Mouse (Mus musculus) layer of hippocampus, adult 11-12 months (tissue): ENCODE data around the gene C3.

Experiments used
- DNase-seq: peaks from one replicate; pipeline ENCODE4 v3.0.0; 2022; ENCODE audit warnings: low spot score

C3 gene

GRCm38 (mm10) chr17:57219884-57220207, 8.1 kb downstream of the C3 start:
- no peak for DNase-seq

DNA sequence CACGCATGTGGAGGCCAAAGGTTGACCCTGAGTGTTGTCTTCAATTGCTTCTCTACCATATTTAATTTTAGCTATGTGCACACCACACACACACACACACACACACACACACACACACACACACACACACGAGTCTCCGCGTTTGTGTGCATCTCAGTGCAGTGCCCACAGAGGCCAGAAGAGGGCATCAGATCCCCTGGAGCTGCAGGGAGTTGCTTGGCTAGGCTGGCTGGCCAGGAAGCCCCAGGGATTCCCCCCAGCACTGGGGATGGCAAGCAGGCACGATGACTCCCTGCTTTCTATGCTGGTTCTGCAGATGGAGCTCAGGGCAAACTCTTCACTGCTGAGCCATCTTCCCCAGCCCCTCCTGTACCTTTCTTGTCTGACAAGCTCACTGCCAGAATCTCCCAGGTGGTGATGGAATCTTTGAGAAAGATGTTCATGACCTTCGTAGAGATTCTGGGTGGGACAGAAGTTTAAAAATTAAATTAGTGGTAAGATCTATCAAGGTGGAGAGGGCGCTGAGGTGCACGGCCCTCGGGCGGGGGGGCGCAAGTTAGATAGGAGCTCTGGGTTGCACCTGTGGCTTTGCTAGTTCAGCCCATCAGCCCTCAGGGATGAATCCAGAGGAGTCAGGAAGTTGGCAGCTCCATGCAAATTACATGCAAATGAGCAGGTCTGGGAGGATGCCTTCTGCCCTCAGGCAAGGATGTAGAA, 8.6 kb downstream of the C3 start:
- DNase-seq = peak; percentile 64

DNA sequence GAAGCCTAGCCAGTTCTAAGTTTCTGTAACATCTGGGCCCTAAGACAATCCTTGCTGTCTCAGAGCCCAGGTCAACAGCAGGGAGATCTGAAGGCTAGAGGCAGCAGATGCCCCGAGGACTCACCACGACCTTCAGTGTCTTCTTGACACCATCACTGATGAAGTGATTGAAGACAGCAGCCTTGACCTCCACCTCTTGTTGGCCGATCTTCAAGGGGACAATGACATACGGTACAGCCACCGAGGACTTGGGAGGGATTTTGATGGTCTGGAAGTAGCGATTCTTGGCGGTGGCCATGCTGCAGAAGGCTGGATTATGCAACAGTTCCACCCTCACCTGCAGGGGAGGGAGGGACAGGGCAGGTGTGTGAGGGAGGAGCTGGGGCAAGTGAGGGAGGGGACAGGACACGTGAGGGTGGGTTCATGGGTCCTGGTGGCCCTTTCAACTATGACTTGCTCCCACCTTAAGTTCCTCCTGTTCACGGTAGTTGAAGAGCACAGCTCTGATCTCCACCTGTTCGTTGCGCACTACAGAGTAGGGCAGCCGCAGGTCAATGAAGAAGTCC, 9.5 kb downstream of the C3 start:
- no peak for DNase-seq

DNA sequence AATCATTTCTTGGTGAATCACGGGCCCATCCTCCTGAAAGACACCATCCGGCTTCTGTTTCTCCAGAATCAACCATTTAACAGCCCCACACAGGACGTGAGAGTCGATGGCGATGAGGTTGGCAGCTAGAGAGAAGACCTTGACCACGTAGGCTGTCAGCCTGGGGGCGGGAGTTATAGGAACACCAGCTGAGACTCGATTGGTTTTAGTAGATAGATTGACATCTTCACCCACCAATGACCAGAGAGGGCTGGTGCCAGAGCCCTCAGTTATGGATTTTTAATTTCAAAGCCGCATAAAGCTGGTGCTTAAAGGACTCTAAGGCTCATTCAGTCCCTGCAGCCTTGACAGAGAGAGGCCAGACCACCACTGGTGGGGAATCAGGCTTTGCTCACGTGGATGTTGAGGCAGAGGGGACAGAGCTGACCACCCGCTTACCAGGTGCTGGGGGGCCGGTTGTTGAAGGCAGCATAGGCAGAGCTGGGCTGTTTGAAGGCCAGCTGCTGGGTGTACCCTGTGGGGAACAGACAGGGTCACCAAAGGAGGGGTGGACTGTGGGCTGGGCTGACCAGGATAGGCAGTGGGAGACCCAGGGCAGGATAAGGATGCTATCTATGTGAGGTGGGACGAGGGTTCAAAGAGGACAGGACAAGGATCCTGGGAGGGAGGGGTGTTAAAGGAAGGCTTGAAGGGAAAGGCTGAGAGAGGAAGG, 13.1 kb downstream of the C3 start:
- no peak for DNase-seq

- no peak for DNase-seq
Measured at GRCm38 (mm10) chr17:57211501-57211900, 16.4 kb downstream of the C3 start.

DNA sequence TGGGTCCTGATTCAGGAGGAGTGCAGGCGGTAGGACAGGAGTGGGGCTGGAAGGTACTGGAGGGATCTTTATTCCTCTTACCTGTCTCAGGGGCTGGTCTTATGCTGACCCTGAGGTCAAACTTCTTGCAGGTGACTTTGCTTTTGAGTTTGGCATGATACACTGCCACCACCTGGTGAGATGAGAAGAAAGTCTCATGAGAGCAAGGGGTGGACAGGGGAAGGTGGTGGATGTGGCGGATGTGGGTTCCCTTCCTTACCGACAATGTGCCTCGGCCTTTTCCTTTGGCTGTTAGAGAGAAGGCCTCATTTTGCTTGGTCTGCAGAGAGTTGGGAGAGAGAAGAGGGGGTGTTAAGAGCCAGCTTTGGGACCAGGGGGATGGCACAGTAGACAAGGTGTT, 18.6 kb downstream of the C3 start:
- no peak for DNase-seq

DNA sequence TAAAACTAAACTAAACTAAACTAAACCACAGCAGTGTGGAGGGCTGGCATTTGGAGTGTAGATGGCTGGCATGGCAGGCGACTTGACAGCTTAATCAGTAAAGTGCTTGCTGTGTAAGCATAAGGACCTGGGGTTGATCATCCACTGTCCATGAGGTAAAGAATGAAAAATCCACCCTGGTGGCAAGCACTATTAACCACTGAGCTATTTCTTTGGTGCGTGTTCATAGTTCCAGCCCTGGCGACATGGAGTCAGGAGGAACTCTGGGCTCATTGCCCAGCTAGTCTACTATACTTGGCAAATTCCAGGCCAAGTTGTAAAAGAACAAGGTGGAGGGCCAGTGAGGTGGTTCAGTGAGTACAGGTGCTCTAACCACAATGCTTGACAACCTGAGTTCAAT, 20.0 kb downstream of the C3 start:
- DNase-seq = no peak

DNA sequence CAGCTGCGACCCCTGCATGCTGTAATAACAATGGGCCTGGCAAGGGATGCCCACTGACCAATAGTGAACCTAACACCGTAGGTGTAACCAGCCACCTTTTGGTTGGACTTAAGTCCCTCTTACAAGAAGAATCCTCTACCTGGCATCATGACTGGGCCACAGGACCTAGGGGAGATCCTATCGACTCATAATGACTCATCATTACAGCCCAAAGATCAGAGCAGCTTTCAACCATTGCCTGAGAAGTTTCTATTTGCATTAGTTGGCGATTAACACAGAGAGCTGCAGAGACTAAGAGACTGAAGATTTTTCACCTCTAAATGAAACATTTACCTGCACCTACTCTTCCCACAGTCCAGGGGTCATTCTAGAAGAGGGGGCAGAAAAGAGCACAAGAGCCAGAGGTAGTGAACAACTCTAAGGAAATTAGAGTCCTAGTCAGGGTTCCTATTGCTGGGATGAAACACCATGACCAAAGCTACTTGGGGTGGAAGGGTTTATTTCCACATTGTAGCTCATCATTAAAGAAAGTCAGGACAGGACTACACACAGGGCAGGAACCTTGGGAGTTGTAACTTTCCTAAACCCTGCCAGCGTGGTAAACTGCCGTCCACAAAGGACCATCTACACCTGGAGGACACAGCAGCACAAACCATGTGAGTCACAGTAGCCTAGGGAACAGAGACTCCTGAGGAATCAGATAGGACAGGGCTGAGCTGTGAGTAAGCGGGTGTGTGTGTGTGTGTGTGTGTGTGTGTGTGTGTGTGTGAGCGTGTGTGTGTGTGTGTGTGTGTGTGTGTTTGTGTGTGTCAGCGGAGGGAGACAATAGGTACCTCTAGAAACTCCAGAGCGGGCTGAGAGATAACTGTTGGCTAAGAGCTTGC, 25.9 kb downstream of the C3 start:
- DNase-seq = no peak

DNA sequence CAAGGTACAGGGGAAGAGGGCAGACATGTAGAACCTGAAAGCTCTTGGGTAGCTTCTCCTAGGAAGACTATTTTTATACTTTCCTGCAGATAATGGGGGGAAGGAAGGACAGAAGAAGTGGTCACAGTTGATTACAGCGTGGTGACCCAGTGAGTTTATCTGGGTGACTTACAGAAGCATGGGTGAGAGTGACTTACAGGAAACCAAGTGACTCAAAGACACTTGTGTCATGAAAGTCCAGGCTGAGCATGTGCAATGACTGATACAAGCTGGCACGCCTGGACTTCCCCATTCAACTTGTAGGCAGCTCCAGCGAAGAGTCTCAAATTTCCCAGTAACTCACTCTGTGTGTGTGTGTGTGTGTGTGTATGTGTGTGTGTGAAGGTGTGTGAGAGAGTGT, 29.7 kb downstream of the C3 start:
- no peak for DNase-seq

DNA sequence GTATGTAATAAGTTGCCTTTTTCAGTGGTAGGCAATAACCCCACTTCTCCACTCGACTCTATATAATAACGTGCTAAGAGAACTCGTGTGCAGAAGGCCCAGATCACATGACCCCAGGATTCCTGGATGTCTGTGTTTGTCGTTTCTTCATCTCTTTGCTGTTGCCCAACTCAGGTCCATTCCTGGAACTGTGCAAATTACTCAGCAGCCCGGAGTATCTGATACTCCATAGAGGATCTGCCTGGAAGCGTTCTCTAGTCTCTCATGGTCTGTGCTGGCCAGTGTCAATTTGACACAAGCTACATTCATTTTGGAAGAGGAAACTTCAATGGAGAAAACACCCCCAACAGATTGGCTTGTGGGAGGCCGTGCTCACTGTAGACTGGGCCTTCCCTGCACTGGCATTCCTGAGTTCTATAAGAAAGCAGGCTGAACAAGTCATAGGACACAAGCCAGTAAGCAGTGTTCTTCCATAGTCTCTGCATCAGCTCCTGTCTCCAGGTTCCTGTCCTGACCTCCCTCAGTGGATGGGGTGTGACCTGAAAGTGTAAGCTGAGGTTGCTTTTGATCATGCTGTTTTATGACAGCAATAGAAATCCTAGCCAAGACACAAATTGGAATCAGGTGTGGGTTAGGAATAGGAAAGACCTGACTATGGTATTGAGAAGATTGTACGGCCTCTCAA, 32.5 kb downstream of the C3 start:
- DNase-seq = no peak

DNA sequence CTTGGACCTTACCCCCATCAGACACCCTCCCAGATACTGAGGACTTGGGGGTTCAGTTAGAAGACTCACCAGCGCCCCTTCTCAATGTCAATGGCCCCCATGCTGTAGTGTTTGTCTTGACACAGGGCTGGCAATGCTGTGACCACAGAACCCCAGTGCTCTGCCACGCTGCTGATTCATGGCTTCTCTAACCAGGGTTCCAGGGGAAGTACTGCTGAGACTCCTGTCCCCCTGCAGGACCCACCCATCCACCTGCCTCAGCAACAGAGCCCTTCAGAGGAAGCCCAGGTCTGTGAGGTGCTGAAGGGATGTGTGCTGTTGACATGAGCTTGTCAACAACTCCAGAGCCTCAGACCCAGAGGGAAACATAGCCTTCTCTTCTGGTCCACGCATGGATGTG, 33.2 kb downstream of the C3 start:
- no peak for DNase-seq

DNA sequence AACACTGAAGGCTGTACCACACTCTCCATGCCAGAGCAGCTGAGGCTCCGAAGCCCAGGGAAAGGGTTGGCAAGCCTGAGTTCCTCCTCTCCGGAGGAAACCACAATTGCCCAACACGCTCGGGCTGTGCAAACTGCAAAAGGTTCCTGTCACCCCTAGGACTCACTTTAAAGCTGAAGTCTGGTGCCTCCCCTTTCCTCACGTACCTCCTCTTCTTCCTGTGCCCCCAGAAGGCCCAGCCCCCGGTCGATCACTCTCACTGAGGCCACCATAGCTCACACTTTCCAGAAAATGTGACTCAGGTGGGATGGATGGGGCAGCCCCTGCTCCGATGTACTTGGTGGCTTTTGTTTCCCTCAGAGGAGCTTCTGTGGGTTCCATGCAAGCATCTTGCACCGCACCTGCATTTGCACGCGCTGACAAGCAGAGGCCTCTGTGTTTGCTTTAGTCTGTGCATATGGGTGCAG, 33.9 kb downstream of the C3 start, which contains the start of gene Tnfsf14:
TSS of gene Tnfsf14 (minus strand) at position 137 of the 467 bp plus-strand sequence.
- peak; percentile 12 for DNase-seq

GRCm38 (mm10) chr17:57188510-57189192, 39.3 kb downstream of the C3 start:
- no peak for DNase-seq

- no peak for DNase-seq
Measured at GRCm38 (mm10) chr17:57185641-57186040, 42.3 kb downstream of the C3 start.

- no peak for DNase-seq
Measured at GRCm38 (mm10) chr17:57182871-57183270, 45.1 kb downstream of the C3 start.

GRCm38 (mm10) chr17:57180363-57180762, 47.6 kb downstream of the C3 start:
- no peak for DNase-seq

DNA sequence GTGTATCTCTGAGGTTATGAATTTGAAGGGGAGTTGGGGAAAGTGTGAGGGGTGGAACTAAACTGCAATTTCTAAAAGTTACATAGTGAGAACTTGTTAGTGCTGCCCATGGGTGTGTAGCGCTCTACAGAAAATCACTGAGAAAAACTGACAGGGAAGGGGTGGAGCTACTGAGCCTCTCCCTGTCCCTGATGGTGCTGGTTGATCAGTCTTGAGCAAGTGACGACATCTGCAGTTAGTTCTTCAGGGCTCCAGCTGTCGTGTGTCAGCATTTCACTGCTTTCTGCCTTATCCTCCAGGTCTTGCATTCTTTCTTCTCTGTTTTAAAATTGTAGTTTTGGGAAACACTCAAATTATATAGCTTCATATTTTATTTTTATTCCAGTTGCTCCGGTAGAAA, 54.6 kb downstream of the C3 start:
- no peak for DNase-seq

- DNase-seq = no peak
Measured at GRCm38 (mm10) chr17:57172378-57172777, 55.6 kb downstream of the C3 start.

DNA sequence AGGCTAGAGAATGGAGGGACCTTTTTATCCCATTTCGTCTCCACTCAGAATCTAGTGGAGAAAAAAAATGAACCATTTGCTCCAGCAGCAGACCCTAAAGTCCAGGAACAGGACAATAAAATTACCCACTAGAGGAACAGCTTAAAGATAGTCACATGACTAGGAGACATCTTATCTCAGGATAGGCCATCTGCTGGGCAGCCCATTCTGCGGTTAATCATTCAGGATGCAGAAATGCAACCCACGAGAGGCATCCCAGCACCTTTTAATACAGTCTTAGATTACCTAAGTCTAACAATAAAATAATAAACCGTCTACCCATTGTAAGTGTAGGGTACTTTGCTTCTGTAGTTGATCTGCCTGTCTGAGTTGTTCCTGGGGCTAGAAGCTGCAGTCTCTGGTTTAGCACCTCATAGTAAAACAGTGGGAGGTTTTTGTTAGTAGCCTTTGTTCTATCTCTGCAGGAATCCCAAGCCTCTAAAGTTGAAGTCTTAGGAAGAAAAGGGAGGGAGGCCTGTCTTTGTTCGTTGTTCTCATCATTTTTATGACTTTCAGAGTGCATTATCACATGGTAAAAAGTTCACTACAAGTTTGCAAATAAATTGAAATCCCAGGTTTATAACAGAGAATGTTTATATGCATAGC, 57.2 kb downstream of the C3 start:
- DNase-seq = no peak
